Mouse (Mus musculus) megakaryocyte, embryonic 14.5 days (primary cell): ENCODE measurements around the gene Kcnt2.

Experiments
- FLI1 ChIP-seq: IDR thresholded peaks from 2 replicates; pipeline ENCODE4 v1.6.1; 2012; ENCODE audit warnings: low read length, inconsistent platforms, mixed read lengths
- GATA1 ChIP-seq: IDR thresholded peaks from 3 replicates; pipeline ENCODE4 v1.6.1; 2012; ENCODE audit warnings: mixed read lengths, low read length, inconsistent platforms, borderline replicate concordance

- TF ChIP-seq GATA1 (no peak), FLI1 (no peak)
These were observed 29.9 kb downstream of the Kcnt2 start for GRCm38 (mm10) chr1:140275813-140276212.
